Mouse (Mus musculus) stomach, embryonic 14.5 days (tissue): ENCODE measurements around the gene Klf8. TPM values are rescaled to one million over a fixed set of nuclear protein-coding genes. Genes with fewer than 3 reads are reported as not detected.
"Not testable (repeated sequence)": the region's sequence is repeated elsewhere in the genome, so short reads cannot be mapped to it uniquely, and the experiment has no call there.

Experiments
- ATAC-seq: fragments of 200-750 bp; cut with Nextera tagmentation; 2 replicates; pipeline ENCODE4 v1.8.0; 2017; ENCODE audit warnings: low read depth, moderate TSS enrichment; ENCODE audit not compliant: insufficient number of reproducible peaks, insufficient read depth, low FRiP score
- H3K27ac ChIP-seq: fragments of 300-500 bp; sonication (generic); 2 replicates; pipeline ENCODE4 v1.5.1; 2014; ENCODE audit warnings: mild to moderate bottlenecking, low read length, moderate library complexity, mixed read lengths
- H3K27me3 ChIP-seq: fragments of 300-500 bp; sonication (generic); 2 replicates; pipeline ENCODE4 v1.6.1; 2014; ENCODE audit warnings: low read length, control low read depth, mixed read lengths; ENCODE audit not compliant: control insufficient read depth, insufficient read depth
- H3K36me3 ChIP-seq: fragments of 300-500 bp; sonication (generic); 2 replicates; pipeline ENCODE4 v1.6.1; 2014; ENCODE audit warnings: mild to moderate bottlenecking, control low read depth, low read length, moderate library complexity, mixed read lengths; ENCODE audit not compliant: control insufficient read depth, insufficient read depth
- H3K4me1 ChIP-seq: fragments of 300-500 bp; sonication (generic); 2 replicates; pipeline ENCODE4 v1.6.1; 2014; ENCODE audit warnings: low read length, control low read depth, mixed read lengths; ENCODE audit not compliant: control insufficient read depth, insufficient read depth
- H3K4me2 ChIP-seq: fragments of 300-500 bp; sonication (generic); replicated peaks from 2 replicates; pipeline ENCODE4 v1.6.1; 2014; ENCODE audit warnings: low read depth, low read length, control low read depth
- H3K4me3 ChIP-seq: fragments of 300-500 bp; sonication (generic); 2 replicates; pipeline ENCODE4 v1.5.1; 2014; ENCODE audit warnings: low read depth, low read length, control low read depth
- H3K9ac ChIP-seq: fragments of 300-500 bp; sonication (generic); replicated peaks from 2 replicates; pipeline ENCODE4 v1.6.1; 2014; ENCODE audit warnings: low read depth, mild to moderate bottlenecking, control low read depth, low read length, moderate library complexity, mixed read lengths
- H3K9me3 ChIP-seq: fragments of 300-500 bp; sonication (generic); 2 replicates; pipeline ENCODE4 v1.6.1; 2016; ENCODE audit warnings: low read depth, low read length, control low read depth; ENCODE audit not compliant: control insufficient read depth
- WGBS: fragments of 180-500 bp; shearing (Covaris S2); extraction: QIAGEN DNeasy Blood & Tissue Kit; methylation state at CpG from one replicate; pipeline ENCODE4 v1.1.7; 2014; 5-methylcytosine and 5-hydroxymethylcytosine counted together
- polyA plus RNA-seq: library from polyadenylated mRNA; unstranded; fragments of >200 nt; fragmentation: Nextera tagmentation; extraction: Ambion mirVana; gene quantifications from 2 replicates; pipeline ENCODE4 v1.2.1, GENCODE M21; 2014

The Klf8 gene
- polyA plus RNA-seq, 1 experiment from 2014 or later = 1.2 TPM

- no peak for ATAC-seq
- no peak overlapping the region for H3K4me3 ChIP-seq
- no peak overlapping the region for H3K4me2 ChIP-seq
- H3K27ac ChIP-seq = no peak overlapping the region
- no peaks in the 10 kb centered on the region for H3K27me3 ChIP-seq
- no peaks in the 10 kb centered on the region for H3K9me3 ChIP-seq
- H3K4me1 ChIP-seq = no peaks in the 10 kb centered on the region
- H3K36me3 ChIP-seq = no peaks in the 10 kb centered on the region
- 78% methylated on average over 4 of the region's 4 CpGs for WGBS
- no peak overlapping the region for H3K9ac ChIP-seq
These were observed 74.1 kb downstream of the Klf8 start for GRCm38 (mm10) chrX:153311356-153311755.

GRCm38 (mm10) chrX:153323105-153323504 lies 85.8 kb downstream of the Klf8 start:
- Histone ChIP-seq H3K4me2 (no peak overlapping the region), H3K9ac (no peak overlapping the region)
- 55% methylated on average over 3 of the region's 3 CpGs for WGBS

DNA sequence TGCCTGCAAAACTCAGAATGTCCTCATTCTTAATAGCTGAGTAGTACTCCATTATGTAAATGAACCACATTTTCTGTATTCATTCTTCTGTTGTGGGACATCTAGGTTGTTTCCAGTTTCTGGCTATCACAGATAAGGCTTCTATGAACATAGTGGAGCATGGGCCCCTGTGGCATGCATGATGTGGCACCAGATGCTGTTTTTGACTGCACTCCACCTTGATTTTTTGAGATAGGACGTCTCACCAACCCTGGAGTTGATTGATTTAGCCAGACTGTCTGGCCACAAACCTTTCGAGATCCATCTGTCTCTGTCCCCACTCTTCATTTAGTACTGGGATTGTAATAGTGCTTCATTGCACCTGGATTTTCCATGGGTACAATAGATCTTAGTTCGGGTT lies 96.9 kb downstream of the Klf8 start:
- not testable (repeated sequence) for H3K27me3 ChIP-seq, ATAC-seq, H3K27ac ChIP-seq, H3K4me1 ChIP-seq, H3K36me3 ChIP-seq, H3K9ac ChIP-seq, H3K4me3 ChIP-seq, H3K4me2 ChIP-seq, H3K9me3 ChIP-seq
- WGBS = 69% methylated on average over 3 of the region's 3 CpGs

More at GRCm38 (mm10) chrX:153323105-153323504, 85.8 kb downstream of the Klf8 start:
- H3K27ac ChIP-seq = no peak overlapping the region
- no peaks in the 10 kb centered on the region for H3K27me3 ChIP-seq
- H3K36me3 ChIP-seq = no peaks in the 10 kb centered on the region
- H3K9me3 ChIP-seq = no peaks in the 10 kb centered on the region
- H3K4me3 ChIP-seq = no peak overlapping the region
- H3K4me1 ChIP-seq = no peaks in the 10 kb centered on the region
- ATAC-seq = no peak

DNA sequence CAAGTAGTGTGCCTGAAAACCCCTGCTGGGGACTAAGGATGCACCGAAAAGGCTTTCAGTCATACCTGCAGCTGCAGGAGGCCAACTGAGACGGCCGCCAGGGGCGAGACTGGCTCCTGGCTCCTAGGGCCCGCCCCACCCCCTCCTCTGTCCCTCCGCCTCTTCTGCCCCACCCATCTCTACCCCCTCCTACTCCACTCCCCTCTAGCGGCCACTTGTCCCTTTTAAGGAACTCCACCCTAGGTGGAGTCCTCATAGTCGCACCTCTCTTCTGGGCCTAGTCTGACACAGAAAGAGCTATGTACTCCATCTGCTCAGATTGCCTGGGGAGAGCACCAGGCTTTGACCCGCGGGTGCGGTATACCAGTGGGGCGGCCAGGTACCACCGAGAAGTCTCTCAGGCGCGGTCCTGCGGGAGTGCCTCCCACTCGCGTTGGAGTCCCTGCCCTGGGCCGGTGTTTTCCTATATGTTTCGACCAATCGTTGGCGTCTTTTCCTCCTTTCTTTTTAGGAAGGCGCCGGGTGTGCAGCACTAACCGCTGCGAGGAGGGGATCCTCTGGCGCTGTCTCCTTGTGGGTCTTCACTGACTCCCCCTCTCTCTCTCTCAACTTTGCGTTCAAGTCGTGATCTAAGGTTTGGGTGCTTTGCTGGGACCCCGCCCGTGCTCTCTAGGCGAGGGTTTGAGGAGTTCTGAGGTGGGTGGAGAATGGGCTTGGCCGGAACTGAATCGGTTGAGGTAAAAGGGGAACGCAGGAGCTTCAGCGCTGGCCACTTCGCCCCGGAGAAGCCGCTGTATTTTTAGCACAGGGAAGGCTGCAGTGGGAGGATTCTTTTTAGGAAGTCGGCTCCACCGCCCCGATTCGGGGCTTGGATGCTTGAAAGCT lies 122.3 kb downstream of the Klf8 start:
- WGBS = 17% methylated on average over 42 of the region's 43 CpGs
- Histone ChIP-seq H3K27me3 (no peaks in the 10 kb centered on the region), H3K9me3 (no peaks in the 10 kb centered on the region), H3K4me1 (no peaks in the 10 kb centered on the region), H3K27ac (no peak overlapping the region), H3K4me3 (peak overlapping the region; percentile 37), H3K4me2 (peak overlapping the region; percentile 56), H3K9ac (0 out of 2 replicates have a peak overlapping the region, but pooled peaks have one; percentile 18), H3K36me3 (no peaks in the 10 kb centered on the region)
- peak; percentile 77 for ATAC-seq

- H3K27me3 ChIP-seq = no peaks in the 10 kb centered on the region
- H3K4me2 ChIP-seq = peak overlapping the region; percentile 56
- H3K9ac ChIP-seq = 0 out of 2 replicates have a peak overlapping the region, but pooled peaks have one; percentile 18
- H3K36me3 ChIP-seq = no peaks in the 10 kb centered on the region
- peak; percentile 72; the same call in 1 of the 2 replicates for ATAC-seq
- no peaks in the 10 kb centered on the region for H3K4me1 ChIP-seq
- peak overlapping the region; percentile 37 for H3K4me3 ChIP-seq
- no peak overlapping the region for H3K27ac ChIP-seq
- 12% methylated on average over 15 of the region's 15 CpGs for WGBS
- no peaks in the 10 kb centered on the region for H3K9me3 ChIP-seq
These were observed 122.9 kb downstream of the Klf8 start for GRCm38 (mm10) chrX:153360216-153360590.

GRCm38 (mm10) chrX:153360666-153361269 lies 123.5 kb downstream of the Klf8 start:
- Histone ChIP-seq H3K9me3 (no peaks in the 10 kb centered on the region), H3K4me2 (peak overlapping the region; percentile 56), H3K9ac (no peak overlapping the region), H3K27ac (no peak overlapping the region), H3K4me1 (no peaks in the 10 kb centered on the region), H3K4me3 (peak overlapping the region; percentile 37), H3K36me3 (no peaks in the 10 kb centered on the region), H3K27me3 (no peaks in the 10 kb centered on the region)
- 28% methylated on average over 9 of the region's 9 CpGs for WGBS
- ATAC-seq = no peak

GRCm38 (mm10) chrX:153366754-153367153 lies 129.5 kb downstream of the Klf8 start:
- Histone ChIP-seq H3K4me2 (no peak overlapping the region), H3K36me3 (no peaks in the 10 kb centered on the region), H3K4me1 (no peaks in the 10 kb centered on the region), H3K9ac (no peak overlapping the region), H3K27me3 (no peaks in the 10 kb centered on the region), H3K27ac (no peak overlapping the region), H3K4me3 (no peak overlapping the region), H3K9me3 (no peaks in the 10 kb centered on the region)
- 43% methylated on average over 5 of the region's 5 CpGs for WGBS
- no peak; the same call in 1 of the 2 replicates for ATAC-seq

DNA sequence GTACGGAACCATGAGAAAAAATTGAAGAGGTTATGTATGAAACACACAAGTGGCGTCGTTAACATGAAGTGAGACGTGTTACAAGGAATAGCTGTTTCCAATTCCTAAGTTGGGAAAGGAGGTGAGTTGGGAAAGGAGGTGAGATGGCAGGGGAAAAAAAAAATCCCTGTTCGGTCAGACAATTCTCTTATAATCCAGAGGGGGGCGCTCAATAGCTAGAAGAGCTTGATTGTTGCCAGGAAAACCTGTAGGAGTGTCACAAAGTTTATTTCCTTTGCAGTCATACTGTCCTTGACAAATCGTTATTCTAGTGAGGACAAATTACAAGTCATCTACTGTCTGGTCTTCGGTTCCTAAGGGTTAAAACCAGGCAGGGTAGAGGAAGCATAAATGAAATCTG lies 132.5 kb downstream of the Klf8 start:
- Histone ChIP-seq H3K4me1 (no peaks in the 10 kb centered on the region), H3K4me2 (no peak overlapping the region), H3K9ac (no peak overlapping the region), H3K9me3 (no peaks in the 10 kb centered on the region), H3K27ac (no peak overlapping the region), H3K36me3 (no peaks in the 10 kb centered on the region), H3K4me3 (no peak overlapping the region), H3K27me3 (no peaks in the 10 kb centered on the region)
- 29% methylated on average over 8 of the region's 8 CpGs for WGBS
- ATAC-seq = no peak
